Mouse (Mus musculus) gonadal fat pad, adult 2 months (tissue): ENCODE measurements around the gene Pou2f1. TPM values are rescaled to one million over a fixed set of nuclear protein-coding genes. Genes with fewer than 3 reads are reported as not detected.

Experiments used
- polyA plus RNA-seq: library from polyadenylated mRNA; depleted of rRNA; stranded (reverse); fragments of >200 nt; gene quantifications from 2 replicates; pipeline ENCODE4 v1.2.3, GENCODE M21; 2012; rRNA removed

Gene Pou2f1
- polyA plus RNA-seq, 1 experiment, result 8.5 TPM

Other genes starting within 250 kb of the Pou2f1 start
- 82.5 and 92.1 TPM in 2 replicates for gene Creg1, start 238.9 kb downstream of the Pou2f1 start, polyA plus RNA-seq
- 3.6 and 4.4 TPM in 2 replicates for gene Cd247, start 214.0 kb downstream of the Pou2f1 start, polyA plus RNA-seq
- gene Dusp27, start 125.2 kb upstream of the Pou2f1 start, polyA plus RNA-seq, result 0.12 and 0.39 TPM in 2 replicates
- 1.1 and 1.5 TPM in 2 replicates for gene Gpa33, start 127.6 kb upstream of the Pou2f1 start, polyA plus RNA-seq
- gene Mael, start 236.1 kb upstream of the Pou2f1 start, polyA plus RNA-seq, result 1.2 and 2.6 TPM in 2 replicates